Mouse (Mus musculus) ES-Bruce4 (cell line): ENCODE measurements around the gene Gkap1.

Experiments used
- CTCF ChIP-seq: IDR thresholded peaks from one replicate; pipeline ENCODE4 v1.8.1; 2011; ENCODE audit warnings: low read depth, low read length
- EP300 ChIP-seq: IDR thresholded peaks from 2 replicates; pipeline ENCODE4 v1.6.1; 2011; ENCODE audit warnings: low read depth, low read length; ENCODE audit not compliant: insufficient read depth

- TF ChIP-seq CTCF (no peak), EP300 (no peak)
Measured at GRCm38 (mm10) chr13:58261674-58262073, 13.8 kb downstream of the Gkap1 start.
